Comparison of ENCODE assay signal across 8 mouse cellular contexts in the genomic region with DNA sequence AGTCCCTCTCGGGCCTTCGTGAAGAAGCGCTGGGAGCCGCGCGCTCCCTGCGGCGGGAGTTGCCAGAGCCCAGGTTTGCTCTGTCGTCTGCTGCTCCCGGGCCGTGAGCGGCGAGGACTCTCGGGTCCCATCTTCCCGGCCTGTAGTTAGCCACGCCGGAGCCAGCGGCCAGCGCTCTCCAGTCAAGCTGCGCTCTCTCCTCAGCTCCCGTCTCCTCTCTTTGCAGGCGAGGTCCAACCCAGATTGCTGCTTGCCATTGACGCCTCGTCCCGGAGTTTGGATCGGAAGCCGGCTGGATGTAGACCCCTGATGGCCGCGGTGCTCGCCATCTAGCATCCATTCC. TPM values are rescaled to one million over a fixed set of nuclear protein-coding genes. Genes with fewer than 3 reads are reported as not detected.
DNase-seq lines count a peak whose midpoint lies in the region; ATAC-seq and TF ChIP-seq lines count a peak whose summit lies in the region.

No protein-coding gene starts in this region.

- H3K36me3 ChIP-seq in spleen, adult 2 months (ENCODE audit: control insufficient read depth, insufficient read depth, low read length): peaks cover 14% of the 10 kb centered on the region
- peaks cover 35% of the 10 kb centered on the region for H3K36me3 ChIP-seq in limb, embryonic 15.5 days

- WGBS in cerebellum, adult 2 months: under 1% methylated on average over 30 of the region's 30 CpGs
- under 1% methylated on average over 30 of the region's 30 CpGs for WGBS in spleen, adult 2 months
- under 1% methylated on average over 30 of the region's 30 CpGs for WGBS in limb, embryonic 15.5 days

- peak overlapping the region; percentile 66 for H3K4me2 ChIP-seq in limb, embryonic 15.5 days

- H3K9ac ChIP-seq in limb, embryonic 15.5 days: peak overlapping the region; percentile 68

- peak; percentile 67 for ATAC-seq in limb, embryonic 15.5 days (ENCODE audit: insufficient number of reproducible peaks, low FRiP score, low TSS enrichment, low read depth)

- peak overlapping the region; percentile 46 for H3K27ac ChIP-seq in cerebellum, adult 2 months (ENCODE audit: insufficient read depth, low read length)
- peak overlapping the region; percentile 63 for H3K27ac ChIP-seq in spleen, adult 2 months (ENCODE audit: insufficient read depth, low read length)
- peak overlapping the region; percentile 92 for H3K27ac ChIP-seq in limb, embryonic 15.5 days

- no peaks in the 10 kb centered on the region for H3K27me3 ChIP-seq in cerebellum, adult 2 months (ENCODE audit: control insufficient read depth, insufficient read depth, low read length)
- H3K27me3 ChIP-seq in spleen, adult 2 months (ENCODE audit: control insufficient read depth, insufficient read depth, low read length): no peaks in the 10 kb centered on the region
- H3K27me3 ChIP-seq in limb, embryonic 15.5 days: no peaks in the 10 kb centered on the region

- 0 out of 2 replicates have a peak, but pooled peaks have one; percentile 65 for TF ChIP-seq POLR2A in cerebellum, adult 2 months (IDR thresholded peaks at IDR 0.05; ENCODE audit: borderline replicate concordance, insufficient read depth, low read length)
- no peak for TF ChIP-seq POLR2A in spleen, adult 2 months (IDR thresholded peaks at IDR 0.05; ENCODE audit: low read depth, low read length)

- TF ChIP-seq CTCF in cerebellum, adult 2 months (IDR thresholded peaks at IDR 0.05; ENCODE audit: borderline replicate concordance, insufficient read depth, low read depth, low read length): no peak
- no peak for TF ChIP-seq CTCF in spleen, adult 2 months (IDR thresholded peaks at IDR 0.05; ENCODE audit: extremely low read depth, insufficient read depth, insufficient read length, insufficient replicate concordance)

- peak overlapping the region; percentile 76 for H3K4me3 ChIP-seq in cerebellum, adult 2 months (replicated peaks; ENCODE audit: insufficient read depth, low read depth, low read length)
- peak overlapping the region; percentile 88 for H3K4me3 ChIP-seq in spleen, adult 2 months (ENCODE audit: extremely low read depth, insufficient read depth, insufficient read length)
- peak overlapping the region; percentile 73 for H3K4me3 ChIP-seq in limb, embryonic 15.5 days

- no peaks in the 10 kb centered on the region for H3K9me3 ChIP-seq in limb, embryonic 15.5 days

- no peak for DNase-seq in cerebellum, adult 2 months
- DNase-seq in cerebellum, postnatal 36 days: no peak
- no peak for DNase-seq in spleen, adult 2 months (ENCODE audit: low read depth in 1 of 2, low spot score in 2 of 2)
- DNase-seq in spleen, adult 18-20 months: no peak
- no peak for DNase-seq in adrenal gland, postnatal 14 days
- DNase-seq in cerebellum, adult 11 months: no peak
- no peak for DNase-seq in right cerebral cortex, postnatal 25 days

- H3K4me1 ChIP-seq in cerebellum, adult 2 months (ENCODE audit: control insufficient read depth, insufficient read depth, low read length): peaks cover 4% of the 10 kb centered on the region
- no peaks in the 10 kb centered on the region for H3K4me1 ChIP-seq in spleen, adult 2 months (ENCODE audit: control insufficient read depth, insufficient read depth, insufficient read length)
- peaks cover 7% of the 10 kb centered on the region for H3K4me1 ChIP-seq in limb, embryonic 15.5 days

RNA-seq across cellular contexts. Expression of a gene that starts 0.3 kb away (rescaled TPM):
- polyA plus RNA-seq in cerebellum, adult 2 months (2012; rRNA removed): 56.9 and 62.7 TPM in 2 replicates
- 16.6 and 19.5 TPM in 2 replicates for polyA plus RNA-seq in spleen, adult 2 months (2012; rRNA removed)
- polyA plus RNA-seq in limb, embryonic 15.5 days (2015; fragmentation: Nextera tagmentation; extraction: Ambion mirVana): 37.0 and 40.0 TPM in 2 replicates
- 45.9 and 50.2 TPM in 2 replicates for total RNA-seq in adrenal gland, postnatal 14 days (2021)

RNA-seq across cellular contexts. Expression of a gene that starts 34.4 kb away (rescaled TPM):
- polyA plus RNA-seq in cerebellum, adult 2 months (2012; rRNA removed): 93.9 and 94.6 TPM in 2 replicates
- polyA plus RNA-seq in spleen, adult 2 months (2012; rRNA removed): 5.5 and 9.7 TPM in 2 replicates
- 38.1 and 39.6 TPM in 2 replicates for polyA plus RNA-seq in limb, embryonic 15.5 days (2015; fragmentation: Nextera tagmentation; extraction: Ambion mirVana)
- total RNA-seq in adrenal gland, postnatal 14 days (2021): 9.9 and 11.3 TPM in 2 replicates

RNA-seq across cellular contexts. Expression of a gene that starts 49.7 kb away (rescaled TPM):
- 0.20 and 0.30 TPM in 2 replicates for polyA plus RNA-seq in cerebellum, adult 2 months (2012; rRNA removed)
- polyA plus RNA-seq in spleen, adult 2 months (2012; rRNA removed): not detected in 2 replicates
- 0.05 and 0.09 TPM in 2 replicates for polyA plus RNA-seq in limb, embryonic 15.5 days (2015; fragmentation: Nextera tagmentation; extraction: Ambion mirVana)
- not detected in 2 replicates for total RNA-seq in adrenal gland, postnatal 14 days (2021)
